ENCODE assay signal across 8 mouse cellular contexts in genomic region chr3:142743973-142744898, GRCm38 (mm10). TPM values are rescaled to one million over a fixed set of nuclear protein-coding genes. Genes with fewer than 3 reads are reported as not detected.
DNase-seq lines count a peak whose midpoint lies in the region; ATAC-seq and TF ChIP-seq lines count a peak whose summit lies in the region.

No protein-coding gene starts in this region.

- peak; percentile 86 for TF ChIP-seq CTCF in layer of hippocampus, adult 2 months (conservative IDR thresholded peaks at IDR 0.05)

- H3K9ac ChIP-seq in embryonic facial prominence, embryonic 14.5 days (ENCODE audit: low read depth, low read length), result no peak overlapping the region
- H3K9ac ChIP-seq in intestine, embryonic 15.5 days, result no peak overlapping the region

- peak; percentile 75 for ATAC-seq in activated CD4-positive, CD25-positive, alpha-beta regulatory T cell, adult 4 months
- no peak for ATAC-seq in embryonic facial prominence, embryonic 14.5 days (ENCODE audit: low read depth)
- ATAC-seq in intestine, embryonic 15.5 days, result peak; percentile 80
- peak; percentile 76 for ATAC-seq in neutrophil, adult 5-6 weeks (ENCODE audit: extremely low read depth, insufficient number of reproducible peaks, low FRiP score, poor library complexity, severe bottlenecking)

- H3K4me1 ChIP-seq in embryonic facial prominence, embryonic 14.5 days (ENCODE audit: control insufficient read depth, insufficient read depth, low read length), result no peaks in the 10 kb centered on the region
- no peaks in the 10 kb centered on the region for H3K4me1 ChIP-seq in intestine, embryonic 15.5 days (replicated peaks)

- no peak overlapping the region for H3K27ac ChIP-seq in layer of hippocampus, adult 2 months
- no peak overlapping the region for H3K27ac ChIP-seq in embryonic facial prominence, embryonic 14.5 days (replicated peaks; ENCODE audit: low read depth, low read length)
- H3K27ac ChIP-seq in intestine, embryonic 15.5 days, result no peak overlapping the region

- H3K9me3 ChIP-seq in embryonic facial prominence, embryonic 14.5 days (ENCODE audit: control insufficient read depth, low read length), result no peaks in the 10 kb centered on the region
- H3K9me3 ChIP-seq in intestine, embryonic 15.5 days, result no peaks in the 10 kb centered on the region

- no peaks in the 10 kb centered on the region for H3K36me3 ChIP-seq in embryonic facial prominence, embryonic 14.5 days (ENCODE audit: control insufficient read depth, insufficient read depth, low read length)
- H3K36me3 ChIP-seq in intestine, embryonic 15.5 days, result no peaks in the 10 kb centered on the region

- H3K27me3 ChIP-seq in embryonic facial prominence, embryonic 14.5 days (replicated peaks; ENCODE audit: control insufficient read depth, insufficient read depth, low read length), result no peaks in the 10 kb centered on the region
- H3K27me3 ChIP-seq in intestine, embryonic 15.5 days (replicated peaks), result no peaks in the 10 kb centered on the region

- no peak overlapping the region for H3K4me2 ChIP-seq in embryonic facial prominence, embryonic 14.5 days (ENCODE audit: low read depth, low read length)
- no peak overlapping the region for H3K4me2 ChIP-seq in intestine, embryonic 15.5 days (replicated peaks)

- H3K4me3 ChIP-seq in layer of hippocampus, adult 2 months, result no peak overlapping the region
- H3K4me3 ChIP-seq in embryonic facial prominence, embryonic 14.5 days (ENCODE audit: low read depth, low read length), result no peak overlapping the region
- H3K4me3 ChIP-seq in intestine, embryonic 15.5 days (replicated peaks), result no peak overlapping the region

- 64% methylated on average over 21 of the region's 21 CpGs for WGBS in embryonic facial prominence, embryonic 14.5 days
- 57% methylated on average over 21 of the region's 21 CpGs for WGBS in intestine, embryonic 15.5 days

- DNase-seq in layer of hippocampus, adult 2 months (ENCODE audit: low spot score in 2 of 2), result no peak
- no peak for DNase-seq in layer of hippocampus, adult 11-12 months (ENCODE audit: low spot score)
- DNase-seq in embryonic facial prominence, embryonic 14.5 days (ENCODE audit: low spot score), result peak; percentile 78
- DNase-seq in lung, adult 18-20 months, result peak; percentile 10 to 15
- DNase-seq in ovary, postnatal 14 days (ENCODE audit: low spot score), result no peak

RNA-seq across cellular contexts. Expression of gene Gtf2b, which starts 20.6 kb away (rescaled TPM):
- 10 to 100 TPM; 40.7 to 41.4 TPM for total RNA-seq in layer of hippocampus, adult 2 months (2021)
- 10 to 100 TPM; 58.6 to 67.4 TPM for polyA plus RNA-seq in activated CD4-positive, CD25-positive, alpha-beta regulatory T cell, adult 4 months (2017; shearing (Covaris generic))
- polyA plus RNA-seq in embryonic facial prominence, embryonic 14.5 days (2014; fragmentation: Nextera tagmentation; extraction: Ambion mirVana), result 77.7 and 80.0 TPM in 2 replicates
- polyA plus RNA-seq in intestine, embryonic 15.5 days (2015; fragmentation: Nextera tagmentation; extraction: Ambion mirVana), result 69.7 and 74.7 TPM in 2 replicates
- total RNA-seq in neutrophil, adult 5-6 weeks (2017), result 90.2 and 94.5 TPM in 2 replicates

RNA-seq across cellular contexts. Expression of gene Kyat3, which starts 43.4 kb away (rescaled TPM):
- 1 to 10 TPM; 6.4 to 7.6 TPM for total RNA-seq in layer of hippocampus, adult 2 months (2021)
- 1 to 10 TPM; 5.2 TPM for polyA plus RNA-seq in activated CD4-positive, CD25-positive, alpha-beta regulatory T cell, adult 4 months (2017; shearing (Covaris generic))
- 14.9 and 18.7 TPM in 2 replicates for polyA plus RNA-seq in embryonic facial prominence, embryonic 14.5 days (2014; fragmentation: Nextera tagmentation; extraction: Ambion mirVana)
- polyA plus RNA-seq in intestine, embryonic 15.5 days (2015; fragmentation: Nextera tagmentation; extraction: Ambion mirVana), result 17.5 and 18.2 TPM in 2 replicates
- total RNA-seq in neutrophil, adult 5-6 weeks (2017), result 5.0 and 6.6 TPM in 2 replicates

Comparison
In these comparisons a context has a peak if more than half of its experiments do, and no peak if none do; other contexts are left out.
1. DNase-seq: peak in embryonic facial prominence, embryonic 14.5 days (single experiment) and lung, adult 18-20 months (2 of 2); none in layer of hippocampus, adult 2 months (0 of 2), layer of hippocampus, adult 11-12 months (single experiment) and ovary, postnatal 14 days (single experiment).